Mouse (Mus musculus) embryo, embryonic 10.5 days (tissue): ENCODE measurements around the gene Fstl5.
"Not testable (repeated sequence)": the region's sequence is repeated elsewhere in the genome, so short reads cannot be mapped to it uniquely, and the experiment has no call there.

Experiments
- DNase-seq: peaks from one replicate; pipeline ENCODE4 v3.0.0-alpha.2; 2015; ENCODE audit warnings: low spot score

Gene Fstl5

GRCm38 (mm10) chr3:76074060-76074707, at the start of gene Fstl5:
Fstl5 (plus strand) TSS chr3:76074270.
- DNase-seq, result peak; percentile 95

GRCm38 (mm10) chr3:76025523-76025922, 48.5 kb upstream of the Fstl5 start:
- no peak for DNase-seq

GRCm38 (mm10) chr3:76051124-76051523, 22.9 kb upstream of the Fstl5 start:
- no peak for DNase-seq

GRCm38 (mm10) chr3:76061996-76062395, 12.1 kb upstream of the Fstl5 start:
- DNase-seq, result no peak

GRCm38 (mm10) chr3:76067920-76068319, 6.2 kb upstream of the Fstl5 start:
- peak; percentile 94 for DNase-seq

- no peak for DNase-seq
Measured at GRCm38 (mm10) chr3:76072826-76073225, 1.2 kb upstream of the Fstl5 start.

GRCm38 (mm10) chr3:76140445-76140844, 66.4 kb downstream of the Fstl5 start:
- DNase-seq, result no peak

- DNase-seq, result no peak
Measured at GRCm38 (mm10) chr3:76147846-76148245, 73.8 kb downstream of the Fstl5 start.

- DNase-seq, result no peak
Measured at GRCm38 (mm10) chr3:76238834-76239233, 164.8 kb downstream of the Fstl5 start.

- no peak for DNase-seq
Measured at GRCm38 (mm10) chr3:76251385-76251784, 177.3 kb downstream of the Fstl5 start.

- DNase-seq, result no peak
Measured at GRCm38 (mm10) chr3:76292993-76293392, 218.9 kb downstream of the Fstl5 start.

GRCm38 (mm10) chr3:76294394-76294793, 220.3 kb downstream of the Fstl5 start:
- peak; percentile 73 for DNase-seq

GRCm38 (mm10) chr3:76301026-76301773, 227.1 kb downstream of the Fstl5 start:
- DNase-seq, result no peak

GRCm38 (mm10) chr3:76316991-76317390, 242.9 kb downstream of the Fstl5 start:
- no peak for DNase-seq

- DNase-seq, result no peak
Measured at GRCm38 (mm10) chr3:76319531-76319930, 245.5 kb downstream of the Fstl5 start.

- DNase-seq, result no peak
Measured at GRCm38 (mm10) chr3:76322431-76322830, 248.4 kb downstream of the Fstl5 start.

GRCm38 (mm10) chr3:76336922-76337321, 262.9 kb downstream of the Fstl5 start:
- no peak for DNase-seq

GRCm38 (mm10) chr3:76367000-76367399, 292.9 kb downstream of the Fstl5 start:
- DNase-seq, result no peak

- DNase-seq, result no peak
Measured at GRCm38 (mm10) chr3:76369910-76370309, 295.8 kb downstream of the Fstl5 start.

- no peak for DNase-seq
Measured at GRCm38 (mm10) chr3:76428775-76429372, 354.8 kb downstream of the Fstl5 start.

- DNase-seq, result no peak
Measured at GRCm38 (mm10) chr3:76467229-76467874, 393.3 kb downstream of the Fstl5 start.

- no peak for DNase-seq
Measured at GRCm38 (mm10) chr3:76468147-76468546, 394.1 kb downstream of the Fstl5 start.

GRCm38 (mm10) chr3:76507891-76508290, 433.8 kb downstream of the Fstl5 start:
- DNase-seq, result not testable (repeated sequence)
